Mouse (Mus musculus) kidney, postnatal 0 days (tissue): ENCODE measurements at regions not wholly inside any gene's neighbourhood (a gene's known extent, or its start where the extent isn't known, plus 50 kb on each side); places are given as distances from the start of the nearest gene placed in this dataset.
A peak's percentile ranks its signal among the peaks of the same experiment; 100 is the strongest.
"Not testable (repeated sequence)": the region's sequence is repeated elsewhere in the genome, so short reads cannot be mapped to it uniquely, and the experiment has no call there.

Source experiments
- ATAC-seq: fragments of 200-750 bp; cut with Nextera tagmentation; replicated peaks from 2 replicates; pipeline ENCODE4 v1.8.0; 2017; ENCODE audit warnings: low read depth, moderate number of reproducible peaks, moderate TSS enrichment, moderate library complexity; ENCODE audit not compliant: low FRiP score
- DNase-seq: peaks from one replicate; pipeline ENCODE4 v3.0.0-alpha.2; 2016; ENCODE audit warnings: low spot score
- H3K27ac ChIP-seq: fragments of 300-500 bp; sonication (generic); 2 replicates; pipeline ENCODE4 v1.5.1; 2014; ENCODE audit warnings: mild to moderate bottlenecking
- H3K27me3 ChIP-seq: fragments of 300-500 bp; sonication (generic); 2 replicates; pipeline ENCODE4 v1.6.1; 2014; ENCODE audit warnings: low read length, mixed read lengths; ENCODE audit not compliant: insufficient read depth
- H3K36me3 ChIP-seq: fragments of 300-500 bp; sonication (generic); 2 replicates; pipeline ENCODE4 v1.6.1; 2014; ENCODE audit warnings: low read length, mixed read lengths; ENCODE audit not compliant: insufficient read depth
- H3K4me1 ChIP-seq: fragments of 300-500 bp; sonication (generic); replicated peaks from 2 replicates; pipeline ENCODE4 v1.6.1; 2014; ENCODE audit warnings: antibody characterized with exemption, low read length, mixed read lengths; ENCODE audit not compliant: insufficient read depth
- H3K4me2 ChIP-seq: fragments of 300-500 bp; sonication (generic); 2 replicates; pipeline ENCODE4 v1.6.1; 2014; ENCODE audit warnings: mild to moderate bottlenecking, low read length, moderate library complexity, mixed read lengths
- H3K4me3 ChIP-seq: fragments of 300-500 bp; sonication (generic); replicated peaks from 2 replicates; pipeline ENCODE4 v1.5.1; 2014; ENCODE audit warnings: low read depth, low read length
- H3K9ac ChIP-seq: fragments of 300-500 bp; sonication (generic); 2 replicates; pipeline ENCODE4 v1.6.1; 2014; ENCODE audit warnings: low read depth, low read length
- H3K9me3 ChIP-seq: fragments of 300-500 bp; sonication (generic); replicated peaks from 2 replicates; pipeline ENCODE4 v1.6.1; 2016; ENCODE audit warnings: low read length, inconsistent platforms, mixed read lengths
- CTCF ChIP-seq: IDR thresholded peaks from 2 replicates; pipeline ENCODE4 v1.5.1; 2016; ENCODE audit warnings: antibody characterized with exemption, low read depth, mild to moderate bottlenecking, moderate library complexity
- WGBS: fragments of 180-500 bp; shearing (Covaris S2); extraction: QIAGEN DNeasy Blood & Tissue Kit; methylation state at CpG from one replicate; pipeline ENCODE4 v1.1.7; 2014; 5-methylcytosine and 5-hydroxymethylcytosine counted together

- Histone ChIP-seq H3K36me3 (no peaks in the 10 kb centered on the region), H3K9me3 (no peaks in the 10 kb centered on the region), H3K4me2 (no peak overlapping the region), H3K9ac (no peak overlapping the region), H3K27me3 (no peaks in the 10 kb centered on the region), H3K27ac (no peak overlapping the region), H3K4me3 (no peak overlapping the region), H3K4me1 (no peaks in the 10 kb centered on the region)
- WGBS = 67% methylated on average over 3 of the region's 3 CpGs
- ATAC-seq (no peak), DNase-seq (no peak)
- TF ChIP-seq CTCF = peak; percentile 50
These were observed 58.7 kb upstream of the Olig3 start for GRCm38 (mm10) chr10:19297669-19298068.

GRCm38 (mm10) chr10:19295388-19296013, 60.8 kb upstream of the Olig3 start:
- TF ChIP-seq CTCF = no peak

GRCm38 (mm10) chr10:19291474-19291873, 64.9 kb upstream of the Olig3 start:
- no peak overlapping the region for H3K27ac ChIP-seq
- no peaks in the 10 kb centered on the region for H3K27me3 ChIP-seq
- H3K36me3 ChIP-seq = no peaks in the 10 kb centered on the region
- H3K4me2 ChIP-seq = no peak overlapping the region
- no peak for DNase-seq
- WGBS = 85% methylated on average over 5 of the region's 5 CpGs
- ATAC-seq = no peak
- H3K9ac ChIP-seq = no peak overlapping the region
- no peak for TF ChIP-seq CTCF
- H3K9me3 ChIP-seq = no peaks in the 10 kb centered on the region
- no peaks in the 10 kb centered on the region for H3K4me1 ChIP-seq
- H3K4me3 ChIP-seq = no peak overlapping the region

More at GRCm38 (mm10) chr10:19295388-19296013, 60.8 kb upstream of the Olig3 start:
- no peaks in the 10 kb centered on the region for H3K36me3 ChIP-seq
- no peaks in the 10 kb centered on the region for H3K27me3 ChIP-seq
- 67% methylated on average over 7 of the region's 7 CpGs for WGBS
- no peak overlapping the region for H3K27ac ChIP-seq
- no peaks in the 10 kb centered on the region for H3K4me1 ChIP-seq
- no peak overlapping the region for H3K4me3 ChIP-seq
- H3K4me2 ChIP-seq = no peak overlapping the region
- no peak overlapping the region for H3K9ac ChIP-seq
- no peak for DNase-seq
- no peak for ATAC-seq
- H3K9me3 ChIP-seq = no peaks in the 10 kb centered on the region

GRCm38 (mm10) chr10:19291039-19291438, 65.3 kb upstream of the Olig3 start:
- not testable (repeated sequence) for H3K4me2 ChIP-seq, H3K4me3 ChIP-seq, H3K27me3 ChIP-seq, ATAC-seq, H3K9ac ChIP-seq, H3K4me1 ChIP-seq, H3K27ac ChIP-seq, H3K9me3 ChIP-seq, H3K36me3 ChIP-seq, DNase-seq
- 88% methylated on average over 3 of the region's 3 CpGs for WGBS

- H3K4me1 ChIP-seq = no peaks in the 10 kb centered on the region
- TF ChIP-seq CTCF = no peak
- no peak for ATAC-seq
- H3K27me3 ChIP-seq = no peaks in the 10 kb centered on the region
- H3K4me3 ChIP-seq = no peak overlapping the region
- 95% methylated on average over 3 of the region's 3 CpGs for WGBS
- H3K36me3 ChIP-seq = no peaks in the 10 kb centered on the region
- H3K9me3 ChIP-seq = no peaks in the 10 kb centered on the region
- DNase-seq = no peak
- no peak overlapping the region for H3K9ac ChIP-seq
- H3K27ac ChIP-seq = no peak overlapping the region
- no peak overlapping the region for H3K4me2 ChIP-seq
These were observed 74.2 kb upstream of the Olig3 start for GRCm38 (mm10) chr10:19282166-19282565.

- 94% methylated on average over 4 of the region's 4 CpGs for WGBS
- Histone ChIP-seq H3K9me3 (no peaks in the 10 kb centered on the region), H3K9ac (no peak overlapping the region), H3K36me3 (no peaks in the 10 kb centered on the region), H3K27ac (no peak overlapping the region), H3K4me2 (no peak overlapping the region), H3K27me3 (no peaks in the 10 kb centered on the region), H3K4me3 (no peak overlapping the region), H3K4me1 (no peaks in the 10 kb centered on the region)
- DNase-seq (no peak), ATAC-seq (no peak)
- TF ChIP-seq CTCF = no peak
These were observed 75.3 kb upstream of the Olig3 start for GRCm38 (mm10) chr10:19281021-19281420.
